Mouse (Mus musculus) C2C12 (cell line): ENCODE measurements at regions not wholly inside any gene's neighbourhood (a gene's known extent, or its start where the extent isn't known, plus 50 kb on each side); places are given as distances from the start of the nearest gene placed in this dataset.

Experiments
- CTCF ChIP-seq: IDR thresholded peaks from one replicate; pipeline ENCODE4 v1.5.1; 2011; ENCODE audit not compliant: control insufficient read depth, insufficient read depth, insufficient read length
- MAX ChIP-seq: IDR thresholded peaks from one replicate; pipeline ENCODE4 v1.6.1; 2011; ENCODE audit warnings: mild to moderate bottlenecking, control low read depth
- MYOD1 ChIP-seq: IDR thresholded peaks from one replicate; pipeline ENCODE4 v1.6.1; 2011; ENCODE audit warnings: low read depth; ENCODE audit not compliant: control insufficient read depth, insufficient read length
- MYOG ChIP-seq: IDR thresholded peaks from one replicate; pipeline ENCODE4 v1.6.1; 2011; ENCODE audit not compliant: control insufficient read depth, insufficient read length; ENCODE audit errors: extremely low read depth
- USF1 ChIP-seq: IDR thresholded peaks from one replicate; pipeline ENCODE4 v1.6.1; 2011; ENCODE audit warnings: low read depth, mild to moderate bottlenecking, control low read depth, moderate library complexity

DNA sequence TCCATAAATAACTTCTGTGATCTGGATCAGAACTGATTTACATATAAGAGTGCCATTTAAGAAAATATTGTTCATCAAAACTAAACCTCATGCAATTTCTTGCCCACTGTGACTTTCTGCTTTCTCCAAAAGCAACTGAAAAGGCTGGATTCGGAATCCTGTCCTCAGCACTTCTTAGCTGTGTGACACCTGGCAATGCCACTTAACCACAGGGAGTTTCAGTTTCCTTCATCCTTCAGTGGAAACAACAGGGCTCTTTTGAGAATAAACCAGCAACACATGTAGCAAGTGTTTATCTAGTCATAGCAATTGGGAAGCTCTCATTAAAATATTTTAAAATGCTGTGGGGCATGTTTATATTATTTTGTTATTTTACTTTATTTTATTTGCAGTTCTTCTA, 75.1 kb upstream of the Stard3nl start:
- TF ChIP-seq CTCF (no peak), USF1 (no peak), MYOG (no peak), MAX (no peak), MYOD1 (no peak)
